Mouse (Mus musculus): ENCODE measurements around the gene Ppid. TPM values are rescaled to one million over a fixed set of nuclear protein-coding genes. Genes with fewer than 3 reads are reported as not detected.
A peak's percentile ranks its signal among the peaks of the same experiment; 100 is the strongest.
"Not testable (repeated sequence)": the region's sequence is repeated elsewhere in the genome, so short reads cannot be mapped to it uniquely, and the experiment has no call there.

Gene Ppid
- polyA plus RNA-seq, 1 experiment from 2014 or later: 210 TPM

GRCm38 (mm10) chr3:79567703-79568362 is 23.3 kb upstream of the Ppid start, which contains the start of gene Fnip2:
Gene Fnip2, minus strand, starts transcription at chr3:79567796.
- ATAC-seq (ENCODE audit: low FRiP score): peak; percentile 97

DNA sequence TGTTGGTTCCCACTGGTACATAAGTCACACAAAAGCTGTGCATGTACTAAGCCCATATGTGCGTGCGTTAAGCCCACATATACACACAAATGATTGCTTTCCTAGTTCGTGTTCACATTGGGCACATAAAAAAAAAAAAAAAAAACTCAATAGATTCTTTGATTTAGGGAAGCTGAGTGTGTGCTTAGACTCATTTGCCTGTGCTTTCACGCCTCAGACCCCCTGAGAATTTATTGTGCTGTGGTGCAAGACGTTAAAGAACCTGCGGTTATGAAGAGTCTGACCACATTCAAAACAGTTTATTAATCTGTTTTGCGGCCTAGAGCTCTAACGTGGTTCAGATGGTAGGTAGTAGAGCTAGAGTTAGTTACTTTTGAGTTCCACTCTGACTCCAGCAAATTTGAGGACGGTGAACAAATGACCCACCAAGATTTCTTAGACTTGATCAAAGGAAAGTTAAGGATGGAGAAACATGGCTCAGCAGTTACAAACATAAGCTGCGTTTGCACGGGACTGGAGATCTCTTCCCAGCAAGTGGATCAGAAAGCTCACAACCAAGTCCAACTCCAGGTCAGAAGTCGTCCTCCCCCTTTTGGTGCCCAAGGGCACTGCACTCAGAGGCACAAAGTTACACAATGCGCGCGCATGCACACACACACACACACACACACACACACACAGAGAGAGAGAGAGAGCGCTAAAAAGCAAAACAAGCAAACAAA is 22.4 kb upstream of the Ppid start:
- Histone ChIP-seq H3K4me3 (ENCODE audit: low read depth, low read length) (no peak overlapping the region), H3K27ac (ENCODE audit: low read depth, low read length) (no peak overlapping the region), H3K9ac (ENCODE audit: low read depth, low read length) (no peak overlapping the region), H3K27me3 (ENCODE audit: control insufficient read depth, insufficient read depth, low read length) (no peaks in the 10 kb centered on the region), H3K36me3 (ENCODE audit: control insufficient read depth, insufficient read depth, low read length) (no peaks in the 10 kb centered on the region), H3K9me3 (ENCODE audit: control insufficient read depth, low read length) (no peaks in the 10 kb centered on the region), H3K4me1 (replicated peaks; ENCODE audit: control insufficient read depth, insufficient read depth, low read length) (0 out of 2 replicates have a peak, but pooled peaks cover 2% of the 10 kb centered on the region), H3K4me2 (replicated peaks; ENCODE audit: low read depth, low read length) (no peak overlapping the region)
- DNase-seq (ENCODE audit: low spot score) (no peak), ATAC-seq (ENCODE audit: low FRiP score) (no peak)
- 90% methylated on average over 16 of the region's 16 CpGs for WGBS

More at GRCm38 (mm10) chr3:79567703-79568362, 23.3 kb upstream of the Ppid start, which contains the start of gene Fnip2:
- Histone ChIP-seq H3K27me3 (ENCODE audit: control insufficient read depth, insufficient read depth, low read length) (no peaks in the 10 kb centered on the region), H3K36me3 (ENCODE audit: control insufficient read depth, insufficient read depth, low read length) (no peaks in the 10 kb centered on the region), H3K4me2 (replicated peaks; ENCODE audit: low read depth, low read length) (peak within 1 kb of the TSS; percentile 87), H3K9ac (ENCODE audit: low read depth, low read length) (peak within 1 kb of the TSS; percentile 75), H3K27ac (ENCODE audit: low read depth, low read length) (peak within 1 kb of the TSS; percentile 71), H3K9me3 (ENCODE audit: control insufficient read depth, low read length) (no peaks in the 10 kb centered on the region), H3K4me3 (ENCODE audit: low read depth, low read length) (peak within 1 kb of the TSS; percentile 82), H3K4me1 (replicated peaks; ENCODE audit: control insufficient read depth, insufficient read depth, low read length) (0 out of 2 replicates have a peak, but pooled peaks cover 2% of the 10 kb centered on the region)
- DNase-seq (ENCODE audit: low spot score): peak; percentile 93
- WGBS: under 1% methylated on average over 55 of the region's 55 CpGs

DNA sequence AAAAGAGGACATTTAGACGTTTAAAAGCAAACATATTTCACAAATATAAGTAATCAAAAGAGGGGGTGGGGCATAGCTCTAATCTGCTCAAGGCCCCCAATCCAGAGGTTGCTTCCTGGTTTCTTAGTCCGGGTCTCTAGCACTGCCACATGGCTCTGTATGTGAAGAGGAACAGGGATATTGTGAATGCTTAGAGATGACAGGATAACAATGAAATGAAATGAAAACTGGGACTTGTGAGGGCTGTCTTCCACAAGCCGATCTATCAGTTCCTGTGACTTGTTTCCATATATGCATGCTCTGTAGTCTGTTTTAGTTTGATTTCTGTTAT is 21.8 kb upstream of the Ppid start:
- H3K27me3 ChIP-seq (ENCODE audit: control insufficient read depth, insufficient read depth, low read length): no peaks in the 10 kb centered on the region
- no peaks in the 10 kb centered on the region for H3K36me3 ChIP-seq (ENCODE audit: control insufficient read depth, insufficient read depth, low read length)
- no peak for DNase-seq (ENCODE audit: low spot score)
- H3K27ac ChIP-seq (ENCODE audit: low read depth, low read length): no peak overlapping the region
- WGBS: 92% methylated on average over 3 of the region's 3 CpGs
- no peak overlapping the region for H3K4me3 ChIP-seq (ENCODE audit: low read depth, low read length)
- no peaks in the 10 kb centered on the region for H3K9me3 ChIP-seq (ENCODE audit: control insufficient read depth, low read length)
- no peak overlapping the region for H3K4me2 ChIP-seq (replicated peaks; ENCODE audit: low read depth, low read length)
- H3K4me1 ChIP-seq (replicated peaks; ENCODE audit: control insufficient read depth, insufficient read depth, low read length): 0 out of 2 replicates have a peak, but pooled peaks cover 2% of the 10 kb centered on the region
- no peak overlapping the region for H3K9ac ChIP-seq (ENCODE audit: low read depth, low read length)
- no peak for ATAC-seq (ENCODE audit: low FRiP score)

DNA sequence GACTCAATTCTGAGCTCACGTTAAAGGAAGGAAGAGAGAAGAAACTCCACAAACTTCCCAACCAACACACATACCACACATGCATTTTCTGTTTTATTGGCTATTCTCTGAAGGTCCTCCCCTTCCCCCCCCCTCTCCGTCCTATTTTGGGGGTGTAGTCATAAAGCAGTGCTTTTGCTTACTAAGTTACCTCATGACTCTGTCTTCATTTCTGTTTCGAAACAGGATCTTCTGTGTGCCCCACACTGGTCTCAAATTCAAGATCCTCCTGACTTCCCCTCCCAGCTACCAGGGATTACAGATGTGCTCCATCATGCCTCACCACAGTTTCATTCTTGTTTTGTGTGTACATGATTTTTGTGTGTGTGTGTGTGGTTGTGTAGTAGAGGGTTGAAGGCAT is 18.7 kb upstream of the Ppid start:
- no peak for ATAC-seq (ENCODE audit: low FRiP score)
- H3K4me1 ChIP-seq (replicated peaks; ENCODE audit: control insufficient read depth, insufficient read depth, low read length): no peaks in the 10 kb centered on the region
- no peak overlapping the region for H3K9ac ChIP-seq (ENCODE audit: low read depth, low read length)
- no peak for DNase-seq (ENCODE audit: low spot score)
- H3K9me3 ChIP-seq (ENCODE audit: control insufficient read depth, low read length): no peaks in the 10 kb centered on the region
- WGBS: 78% methylated on average over 3 of the region's 3 CpGs
- no peak overlapping the region for H3K4me2 ChIP-seq (replicated peaks; ENCODE audit: low read depth, low read length)
- H3K27me3 ChIP-seq (ENCODE audit: control insufficient read depth, insufficient read depth, low read length): no peaks in the 10 kb centered on the region
- H3K36me3 ChIP-seq (ENCODE audit: control insufficient read depth, insufficient read depth, low read length): no peaks in the 10 kb centered on the region
- H3K27ac ChIP-seq (ENCODE audit: low read depth, low read length): no peak overlapping the region
- no peak overlapping the region for H3K4me3 ChIP-seq (ENCODE audit: low read depth, low read length)

DNA sequence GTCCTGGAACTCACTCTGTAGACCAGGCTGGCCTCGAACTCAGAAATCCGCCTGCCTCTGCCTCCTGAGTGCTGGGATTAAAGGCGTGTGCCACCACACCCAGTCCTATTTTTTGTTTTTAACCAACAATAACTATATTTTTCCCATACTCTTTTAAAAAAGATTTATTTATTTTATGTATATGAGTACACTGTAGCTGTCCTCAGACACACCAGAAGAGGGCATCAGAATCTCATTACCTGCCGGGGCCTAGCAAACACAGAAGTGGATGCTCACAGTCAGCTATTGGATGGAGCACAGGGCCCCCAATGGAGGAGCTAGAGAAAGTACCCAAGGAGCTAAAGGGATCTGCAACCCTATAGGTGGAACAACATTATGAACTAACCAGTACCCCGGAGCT is 17.8 kb upstream of the Ppid start:
- H3K4me1 ChIP-seq (replicated peaks; ENCODE audit: control insufficient read depth, insufficient read depth, low read length); ATAC-seq (ENCODE audit: low FRiP score); H3K27ac ChIP-seq (ENCODE audit: low read depth, low read length); DNase-seq (ENCODE audit: low spot score); H3K4me2 ChIP-seq (replicated peaks; ENCODE audit: low read depth, low read length); H3K27me3 ChIP-seq (ENCODE audit: control insufficient read depth, insufficient read depth, low read length); H3K9ac ChIP-seq (ENCODE audit: low read depth, low read length); H3K36me3 ChIP-seq (ENCODE audit: control insufficient read depth, insufficient read depth, low read length); H3K9me3 ChIP-seq (ENCODE audit: control insufficient read depth, low read length); H3K4me3 ChIP-seq (ENCODE audit: low read depth, low read length): not testable (repeated sequence)
- 93% methylated on average over 4 of the region's 5 CpGs for WGBS

DNA sequence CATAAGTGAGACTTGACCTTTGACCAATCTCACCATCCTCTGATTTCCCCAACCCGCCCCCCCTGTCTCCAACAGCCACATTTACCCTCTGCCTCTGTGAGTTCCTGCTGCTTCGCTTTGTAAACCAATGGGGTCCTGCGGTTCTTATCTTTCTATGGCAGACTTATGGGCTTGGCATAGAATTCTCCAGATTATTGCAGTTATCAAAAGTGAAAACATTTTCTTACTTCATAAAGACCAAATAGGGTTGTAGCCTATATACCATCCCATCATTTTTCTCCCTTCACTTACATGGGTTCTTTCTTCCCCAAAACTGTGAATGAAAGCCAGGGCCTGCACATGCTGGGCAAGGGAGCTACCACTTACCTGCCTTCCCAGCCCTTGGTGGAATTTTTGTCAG is 16.8 kb upstream of the Ppid start:
- H3K9ac ChIP-seq (ENCODE audit: low read depth, low read length): no peak overlapping the region
- no peak overlapping the region for H3K27ac ChIP-seq (ENCODE audit: low read depth, low read length)
- no peaks in the 10 kb centered on the region for H3K27me3 ChIP-seq (ENCODE audit: control insufficient read depth, insufficient read depth, low read length)
- DNase-seq (ENCODE audit: low spot score) (no peak), ATAC-seq (ENCODE audit: low FRiP score) (no peak)
- WGBS: 76% methylated on average over 3 of the region's 3 CpGs
- H3K9me3 ChIP-seq (ENCODE audit: control insufficient read depth, low read length): no peaks in the 10 kb centered on the region
- H3K4me1 ChIP-seq (replicated peaks; ENCODE audit: control insufficient read depth, insufficient read depth, low read length): no peaks in the 10 kb centered on the region
- no peak overlapping the region for H3K4me3 ChIP-seq (ENCODE audit: low read depth, low read length)
- no peaks in the 10 kb centered on the region for H3K36me3 ChIP-seq (ENCODE audit: control insufficient read depth, insufficient read depth, low read length)
- H3K4me2 ChIP-seq (replicated peaks; ENCODE audit: low read depth, low read length): no peak overlapping the region

GRCm38 (mm10) chr3:79575576-79576467 is 15.3 kb upstream of the Ppid start:
- H3K9ac ChIP-seq (ENCODE audit: low read depth, low read length): no peak overlapping the region
- 42% methylated on average over 10 of the region's 10 CpGs for WGBS
- no peaks in the 10 kb centered on the region for H3K9me3 ChIP-seq (ENCODE audit: control insufficient read depth, low read length)
- H3K4me3 ChIP-seq (ENCODE audit: low read depth, low read length): no peak overlapping the region
- no peak overlapping the region for H3K4me2 ChIP-seq (replicated peaks; ENCODE audit: low read depth, low read length)
- H3K4me1 ChIP-seq (replicated peaks; ENCODE audit: control insufficient read depth, insufficient read depth, low read length): no peaks in the 10 kb centered on the region
- no peaks in the 10 kb centered on the region for H3K36me3 ChIP-seq (ENCODE audit: control insufficient read depth, insufficient read depth, low read length)
- peak; percentile 22 for DNase-seq (ENCODE audit: low spot score)
- no peak overlapping the region for H3K27ac ChIP-seq (ENCODE audit: low read depth, low read length)
- no peak for ATAC-seq (ENCODE audit: low FRiP score)
- H3K27me3 ChIP-seq (ENCODE audit: control insufficient read depth, insufficient read depth, low read length): no peaks in the 10 kb centered on the region

DNA sequence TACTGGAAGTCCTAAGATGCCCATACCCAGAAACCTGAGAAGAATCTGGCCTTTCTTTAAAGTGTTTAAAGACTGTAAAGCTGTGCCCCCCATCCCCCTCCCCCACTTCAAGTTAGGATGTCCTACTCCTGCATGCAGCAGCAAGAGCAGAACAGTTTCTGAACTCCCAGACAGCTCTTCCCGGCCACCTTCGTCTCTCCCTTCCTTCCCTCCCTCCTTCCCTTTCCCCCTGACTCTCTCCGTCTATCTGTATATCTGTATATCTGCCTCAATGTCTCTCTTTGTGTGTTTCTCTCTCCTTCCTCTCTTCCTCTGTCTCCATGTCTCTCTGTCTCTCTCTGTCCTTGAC is 14.7 kb upstream of the Ppid start:
- H3K4me2 ChIP-seq (replicated peaks; ENCODE audit: low read depth, low read length): no peak overlapping the region
- H3K9ac ChIP-seq (ENCODE audit: low read depth, low read length): no peak overlapping the region
- ATAC-seq (ENCODE audit: low FRiP score) (no peak), DNase-seq (ENCODE audit: low spot score) (no peak)
- H3K9me3 ChIP-seq (ENCODE audit: control insufficient read depth, low read length): no peaks in the 10 kb centered on the region
- H3K4me1 ChIP-seq (replicated peaks; ENCODE audit: control insufficient read depth, insufficient read depth, low read length): no peaks in the 10 kb centered on the region
- 22% methylated on average over 3 of the region's 3 CpGs for WGBS
- H3K4me3 ChIP-seq (ENCODE audit: low read depth, low read length): no peak overlapping the region
- H3K27ac ChIP-seq (ENCODE audit: low read depth, low read length): no peak overlapping the region
- no peaks in the 10 kb centered on the region for H3K36me3 ChIP-seq (ENCODE audit: control insufficient read depth, insufficient read depth, low read length)
- no peaks in the 10 kb centered on the region for H3K27me3 ChIP-seq (ENCODE audit: control insufficient read depth, insufficient read depth, low read length)

All from hindbrain, embryonic 11.5 days (tissue).